Mouse (Mus musculus) spleen, postnatal 4 days (tissue): ENCODE measurements around the gene Cmss1.

Experiments
- DNase-seq, 2 experiments: peaks; one replicate each; pipeline ENCODE4 v3.0.0; 2022; ENCODE audit warnings: low spot score in 2 of 2

Gene Cmss1

DNA sequence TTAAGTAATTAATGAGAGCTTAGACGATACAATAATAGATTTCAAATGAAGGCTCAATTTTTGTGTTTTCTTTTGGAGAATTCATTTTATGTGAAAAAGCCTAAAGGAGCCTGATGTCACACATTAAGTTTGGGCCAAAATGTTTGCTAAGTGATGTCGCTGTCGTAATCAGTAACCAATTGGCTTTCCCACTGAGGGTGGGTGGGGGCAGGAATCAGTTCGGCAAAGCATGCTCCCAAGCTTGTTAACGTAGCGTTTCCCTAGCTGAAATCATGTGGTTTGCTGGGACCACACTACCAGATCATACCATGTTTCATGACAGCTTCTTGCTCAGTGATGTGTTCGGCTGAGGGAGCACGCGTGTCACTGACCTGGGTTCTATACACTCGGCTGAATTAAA is 91.0 kb downstream of the Cmss1 start:
- DNase-seq = no peak

- no peak for DNase-seq
Observed at GRCm38 (mm10) chr16:57514371-57514770, 92.3 kb downstream of the Cmss1 start.

GRCm38 (mm10) chr16:57513562-57513961 is 93.1 kb downstream of the Cmss1 start:
- no peak for DNase-seq

- no peak for DNase-seq
Observed at GRCm38 (mm10) chr16:57509099-57509498, 97.6 kb downstream of the Cmss1 start.

DNA sequence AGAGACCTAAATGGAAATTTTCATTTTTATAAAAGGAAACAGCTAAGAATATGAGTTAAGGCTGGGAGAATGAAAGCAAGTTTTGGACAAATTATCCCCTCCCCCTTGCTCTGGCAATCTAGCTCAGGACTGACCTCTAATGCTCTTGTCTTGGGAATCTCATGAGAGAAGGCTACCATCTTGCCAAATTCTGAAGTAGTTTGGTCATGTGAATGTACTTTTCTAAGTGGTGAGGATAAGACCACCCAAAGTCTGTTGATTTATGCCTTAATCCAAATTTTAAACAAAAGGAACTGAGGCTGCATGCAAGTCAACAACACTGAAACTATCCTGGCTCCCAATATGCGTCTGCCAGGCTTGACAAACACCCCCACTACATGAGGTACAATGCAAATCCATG is 98.3 kb downstream of the Cmss1 start:
- no peak for DNase-seq

- no peak for DNase-seq
Observed at GRCm38 (mm10) chr16:57506133-57506532, 100.5 kb downstream of the Cmss1 start.

DNA sequence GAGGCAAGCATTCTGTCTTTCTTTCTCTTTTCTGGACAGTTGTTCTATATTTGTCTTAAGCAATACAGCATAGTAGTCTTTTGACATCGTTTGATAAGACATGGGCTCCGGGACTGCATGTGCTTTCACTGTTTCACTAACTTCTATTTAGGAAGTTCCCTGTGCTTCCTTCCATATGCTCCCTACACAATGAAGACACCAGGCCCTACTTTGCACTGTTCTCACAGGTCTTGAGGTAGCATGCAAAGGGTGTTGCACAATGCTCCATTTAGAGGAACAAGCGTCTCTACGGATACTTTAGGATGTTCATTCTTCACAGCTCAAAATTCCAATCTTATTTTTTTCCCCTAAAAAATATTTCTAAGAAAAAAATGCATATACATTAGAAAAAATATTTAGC is 101.9 kb downstream of the Cmss1 start:
- no peak for DNase-seq

GRCm38 (mm10) chr16:57502761-57503160 is 103.9 kb downstream of the Cmss1 start:
- DNase-seq = no peak

GRCm38 (mm10) chr16:57502230-57502629 is 104.4 kb downstream of the Cmss1 start:
- DNase-seq = no peak

DNA sequence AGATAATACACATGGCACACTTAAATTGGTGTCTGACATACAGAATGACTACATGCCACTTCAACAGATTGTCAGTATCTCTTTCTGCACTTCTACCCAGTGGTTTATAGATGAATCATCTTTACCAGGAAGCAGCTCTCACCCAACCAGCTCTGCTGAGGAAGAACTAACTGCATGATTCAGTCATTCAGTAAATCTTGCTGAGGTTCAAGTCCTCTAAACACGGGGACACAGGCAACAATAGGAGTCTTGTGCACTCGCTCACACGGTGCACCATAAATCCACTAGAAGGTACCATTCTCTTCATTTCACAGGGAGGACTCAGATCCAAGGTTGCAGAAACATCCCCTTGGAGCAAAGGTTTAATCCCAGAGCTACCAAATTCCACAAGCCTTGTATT is 105.8 kb downstream of the Cmss1 start:
- DNase-seq = no peak

- DNase-seq = no peak
Observed at GRCm38 (mm10) chr16:57496437-57497173, 110.1 kb downstream of the Cmss1 start.

DNA sequence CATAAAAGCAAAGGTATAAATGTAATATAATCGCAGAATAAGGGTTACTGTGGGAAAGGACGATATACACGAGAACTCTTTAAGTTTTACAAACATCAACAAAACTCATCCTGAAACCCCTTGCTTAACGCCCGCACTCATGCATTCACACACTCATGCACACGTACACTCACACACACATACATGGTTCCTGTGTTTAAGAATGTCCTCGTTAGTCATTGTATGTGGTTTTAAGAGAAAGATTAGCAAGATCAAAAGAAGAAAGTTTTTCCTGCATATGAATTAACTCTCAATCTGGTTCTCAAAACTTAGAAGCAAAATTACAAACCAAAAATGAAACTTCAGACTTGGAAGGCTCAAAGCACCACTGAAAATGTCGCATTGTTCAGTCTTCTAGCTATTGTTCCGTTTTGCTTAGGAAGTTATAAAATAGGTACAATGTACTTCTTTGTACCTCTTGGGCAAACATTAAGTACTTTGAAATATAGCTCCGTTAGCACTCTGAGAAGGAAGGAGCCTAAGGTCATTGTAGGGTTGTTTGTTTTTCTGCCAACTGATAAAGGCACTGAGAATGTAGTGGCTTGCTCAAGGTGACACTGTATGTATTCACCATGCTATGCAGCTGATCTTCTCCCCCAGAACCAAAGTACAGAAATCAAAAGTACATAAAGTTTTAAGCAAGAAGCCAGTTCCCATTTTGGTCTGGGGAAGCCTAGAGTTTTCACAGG is 111.0 kb downstream of the Cmss1 start:
- DNase-seq = no peak

DNA sequence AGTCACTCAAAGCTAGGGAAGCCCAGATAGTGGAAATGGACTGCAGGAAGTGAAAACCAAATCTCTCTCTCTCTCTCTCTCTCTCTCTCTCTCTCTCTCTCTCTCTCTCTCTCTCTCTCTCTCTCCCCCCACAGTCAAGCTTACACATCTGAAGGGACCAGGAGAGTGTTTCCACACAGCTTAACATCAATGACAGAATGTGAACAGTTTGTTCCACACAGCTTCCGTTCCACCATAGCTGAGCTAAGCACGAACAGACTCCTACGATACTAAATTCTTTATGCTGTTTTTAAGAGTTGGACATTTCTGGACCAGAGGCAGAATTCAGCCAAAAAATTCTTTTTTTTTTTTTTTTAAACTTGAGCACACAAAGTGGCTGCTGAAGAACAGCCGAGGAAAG is 114.8 kb downstream of the Cmss1 start:
- no peak for DNase-seq

DNA sequence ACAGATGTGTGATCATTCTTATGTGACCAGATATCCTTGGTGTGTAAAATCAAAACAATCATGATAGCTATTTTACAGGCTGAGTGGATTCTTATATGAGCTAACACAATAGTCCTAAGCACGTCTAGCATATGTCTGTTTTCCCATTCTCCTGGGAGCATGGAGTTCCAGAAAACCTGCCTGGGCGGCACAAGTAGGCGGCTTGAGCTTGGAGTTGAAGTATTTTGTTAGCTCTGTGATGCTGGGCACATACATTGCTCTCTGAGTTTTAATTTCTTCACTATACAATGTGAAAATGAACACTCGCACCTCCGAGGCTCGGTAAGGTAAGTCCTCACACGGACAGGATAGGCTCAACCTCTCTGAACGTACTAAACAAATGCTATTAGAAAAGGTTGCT is 116.0 kb downstream of the Cmss1 start:
- no peak for DNase-seq

GRCm38 (mm10) chr16:57488661-57489060 is 118.0 kb downstream of the Cmss1 start:
- DNase-seq = no peak

GRCm38 (mm10) chr16:57486266-57486665 is 120.4 kb downstream of the Cmss1 start:
- no peak for DNase-seq

- no peak for DNase-seq
Observed at GRCm38 (mm10) chr16:57485265-57485664, 121.4 kb downstream of the Cmss1 start.

GRCm38 (mm10) chr16:57484043-57484795 is 122.4 kb downstream of the Cmss1 start:
- DNase-seq = no peak

DNA sequence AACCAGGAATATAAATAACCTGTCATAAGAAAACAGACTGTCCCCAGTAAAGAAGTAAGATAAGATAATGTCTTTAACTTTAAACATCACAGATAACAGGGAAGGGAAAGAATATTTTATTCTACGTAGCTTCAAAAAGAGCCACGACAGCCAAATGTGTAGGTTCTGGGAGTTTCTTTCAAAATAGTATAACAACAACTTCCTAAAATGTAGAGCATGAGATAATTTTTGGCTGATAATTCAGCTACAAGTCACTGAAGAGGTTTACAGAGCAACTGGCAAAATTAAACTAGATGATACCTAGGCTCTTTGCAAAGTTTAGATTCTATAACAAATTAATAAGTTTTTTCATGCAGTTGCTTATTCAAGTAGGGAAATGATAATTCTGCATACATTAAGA is 123.2 kb downstream of the Cmss1 start:
- DNase-seq = no peak

GRCm38 (mm10) chr16:57482911-57483310 is 123.8 kb downstream of the Cmss1 start:
- DNase-seq = no peak

DNA sequence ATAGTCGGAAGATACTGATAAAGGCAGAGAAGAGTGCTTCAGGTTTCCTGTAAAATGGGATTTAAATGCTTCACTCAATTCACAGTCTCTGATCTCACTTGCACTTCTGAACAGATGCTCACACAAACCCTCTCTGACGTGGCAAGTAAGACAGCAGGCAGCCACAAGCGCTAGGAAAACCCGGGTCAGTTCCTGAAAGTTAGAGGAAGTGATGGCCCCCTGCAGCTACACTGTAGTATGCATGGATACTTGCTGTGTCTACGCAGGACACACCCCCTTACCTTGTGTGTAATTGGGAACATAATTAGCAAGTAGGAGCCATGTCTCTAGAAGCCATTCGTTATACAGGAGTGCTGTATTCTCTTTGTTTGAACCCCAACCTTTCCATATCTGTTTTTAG is 124.4 kb downstream of the Cmss1 start:
- DNase-seq = no peak

- no peak for DNase-seq
Observed at GRCm38 (mm10) chr16:57479776-57480175, 126.9 kb downstream of the Cmss1 start.

GRCm38 (mm10) chr16:57478451-57478850 is 128.2 kb downstream of the Cmss1 start:
- no peak for DNase-seq
